Mouse (Mus musculus): ENCODE data around the gene Coil. TPM values are rescaled to one million over a fixed set of nuclear protein-coding genes. Genes with fewer than 3 reads are reported as not detected.

The Coil gene
- polyA plus RNA-seq, 1 experiment, result 3.1 TPM

- no peak overlapping the region for H3K4me3 ChIP-seq (replicated peaks)
- no peaks in the 10 kb centered on the region for H3K9me3 ChIP-seq
- H3K27me3 ChIP-seq (replicated peaks), result peaks cover 2% of the 10 kb centered on the region
- TF ChIP-seq FLI1 (IDR thresholded peaks at IDR 0.05; ENCODE audit: low read length) (no peak), GATA1 (IDR thresholded peaks at IDR 0.05; ENCODE audit: borderline replicate concordance, low read length) (no peak)
- no peaks in the 10 kb centered on the region for H3K36me3 ChIP-seq (replicated peaks; ENCODE audit: low read length)
- H3K4me1 ChIP-seq, result peaks cover 9% of the 10 kb centered on the region
These were observed 11.2 kb upstream of the Coil start for GRCm38 (mm10) chr11:88958851-88959250.

- H3K27me3 ChIP-seq (replicated peaks), result peaks cover 24% of the 10 kb centered on the region
- H3K4me1 ChIP-seq, result no peaks in the 10 kb centered on the region
- H3K9me3 ChIP-seq, result no peaks in the 10 kb centered on the region
- H3K4me3 ChIP-seq (replicated peaks), result no peak within 1 kb of the TSS
- TF ChIP-seq FLI1 (IDR thresholded peaks at IDR 0.05; ENCODE audit: low read length), result no peak
- TF ChIP-seq GATA1 (IDR thresholded peaks at IDR 0.05; ENCODE audit: borderline replicate concordance, low read length), result no peak
- H3K36me3 ChIP-seq (replicated peaks; ENCODE audit: low read length), result no peaks in the 10 kb centered on the region
These were observed 3.1 kb upstream of the Coil start, which contains the start of gene Elobl for GRCm38 (mm10) chr11:88966881-88967361. TSS of gene Elobl (minus strand) at chr11:88966931.

GRCm38 (mm10) chr11:88973776-88974701 is 4.0 kb downstream of the Coil start:
- Histone ChIP-seq H3K4me3 (replicated peaks) (peak overlapping the region; percentile 92), H3K4me1 (peaks cover 14% of the 10 kb centered on the region), H3K9me3 (no peaks in the 10 kb centered on the region), H3K27me3 (replicated peaks) (peaks cover 8% of the 10 kb centered on the region), H3K36me3 (replicated peaks; ENCODE audit: low read length) (no peaks in the 10 kb centered on the region)
- TF ChIP-seq FLI1 (IDR thresholded peaks at IDR 0.05; ENCODE audit: low read length), result no peak
- no peak for TF ChIP-seq GATA1 (IDR thresholded peaks at IDR 0.05; ENCODE audit: borderline replicate concordance, low read length)

DNA sequence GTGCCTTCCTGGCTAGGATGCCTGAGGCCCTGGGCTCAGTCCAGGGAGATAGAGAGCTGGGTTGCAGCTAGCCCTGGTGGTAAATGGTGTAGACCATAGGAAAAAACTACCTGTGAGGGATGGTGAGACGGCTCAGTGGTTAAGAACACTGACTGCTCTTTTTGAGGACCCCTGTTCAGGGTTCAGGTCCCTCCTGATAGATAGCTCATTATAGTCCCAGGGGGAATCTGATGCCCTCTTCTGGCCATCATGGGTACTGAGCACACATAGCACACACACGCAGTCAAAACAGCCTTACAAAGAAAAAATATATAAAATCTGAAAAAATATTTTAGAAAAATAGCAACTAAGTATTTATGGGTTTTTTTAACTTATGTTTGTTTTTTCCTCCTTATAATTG is 6.3 kb downstream of the Coil start:
- Histone ChIP-seq H3K4me1 (peaks cover 14% of the 10 kb centered on the region), H3K27me3 (replicated peaks) (no peaks in the 10 kb centered on the region), H3K9me3 (no peaks in the 10 kb centered on the region), H3K36me3 (replicated peaks; ENCODE audit: low read length) (peaks cover 6% of the 10 kb centered on the region), H3K4me3 (replicated peaks) (no peak overlapping the region)
- TF ChIP-seq GATA1 (IDR thresholded peaks at IDR 0.05; ENCODE audit: borderline replicate concordance, low read length) (no peak), FLI1 (IDR thresholded peaks at IDR 0.05; ENCODE audit: low read length) (no peak)

DNA sequence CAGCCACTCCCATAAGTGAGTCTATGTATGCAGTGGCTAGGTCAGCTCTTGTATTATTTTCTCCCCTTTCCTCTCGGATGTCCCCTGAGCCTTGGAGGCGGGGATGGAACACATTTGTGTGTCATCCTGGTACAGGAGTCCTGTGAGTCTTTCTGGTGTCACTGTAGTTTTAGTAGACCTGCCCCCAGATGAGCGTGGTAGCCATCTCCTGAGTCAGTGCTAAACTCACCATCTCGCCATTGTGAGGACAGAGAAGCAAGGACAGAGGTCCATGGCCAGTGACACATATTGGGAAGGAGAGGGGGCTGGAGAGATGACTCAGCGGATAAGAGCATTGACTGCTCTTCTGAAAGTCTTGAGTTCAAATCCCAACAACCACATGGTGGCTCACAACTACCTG is 7.1 kb downstream of the Coil start:
- peaks cover 15% of the 10 kb centered on the region for H3K36me3 ChIP-seq (replicated peaks; ENCODE audit: low read length)
- peaks cover 14% of the 10 kb centered on the region for H3K4me1 ChIP-seq
- H3K27me3 ChIP-seq (replicated peaks), result no peaks in the 10 kb centered on the region
- H3K4me3 ChIP-seq (replicated peaks), result no peak overlapping the region
- no peaks in the 10 kb centered on the region for H3K9me3 ChIP-seq
- no peak for TF ChIP-seq GATA1 (IDR thresholded peaks at IDR 0.05; ENCODE audit: borderline replicate concordance, low read length)
- no peak for TF ChIP-seq FLI1 (IDR thresholded peaks at IDR 0.05; ENCODE audit: low read length)

DNA sequence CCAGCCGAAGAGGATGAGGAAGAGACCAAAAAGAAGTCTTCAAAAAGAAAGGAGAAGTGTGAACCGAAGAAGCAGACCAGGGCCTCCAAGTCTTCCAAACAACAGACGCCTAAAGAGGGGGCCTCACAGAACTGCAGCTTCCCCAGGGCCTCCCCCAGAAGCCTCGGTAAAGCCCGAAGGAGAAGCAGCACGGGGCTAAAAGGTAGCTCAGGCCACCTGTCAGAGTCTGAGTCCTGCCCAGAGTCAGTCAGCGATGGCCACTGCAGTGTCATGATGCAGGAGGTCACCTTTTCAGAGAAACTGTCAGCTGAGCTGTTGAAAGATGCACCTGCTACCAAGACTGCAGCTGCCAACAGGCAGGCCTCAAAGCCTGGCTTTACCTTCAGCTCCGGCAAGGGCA is 11.3 kb downstream of the Coil start:
- TF ChIP-seq FLI1 (IDR thresholded peaks at IDR 0.05; ENCODE audit: low read length) (no peak), GATA1 (IDR thresholded peaks at IDR 0.05; ENCODE audit: borderline replicate concordance, low read length) (no peak)
- no peaks in the 10 kb centered on the region for H3K27me3 ChIP-seq (replicated peaks)
- H3K4me3 ChIP-seq (replicated peaks), result no peak overlapping the region
- H3K36me3 ChIP-seq (replicated peaks; ENCODE audit: low read length), result peaks cover 47% of the 10 kb centered on the region
- H3K9me3 ChIP-seq, result no peaks in the 10 kb centered on the region
- no peaks in the 10 kb centered on the region; the same call in 1 of the 2 replicates for H3K4me1 ChIP-seq

GRCm38 (mm10) chr11:88986616-88987015 is 16.6 kb downstream of the Coil start:
- H3K36me3 ChIP-seq (replicated peaks; ENCODE audit: low read length), result peaks cover 69% of the 10 kb centered on the region
- H3K4me1 ChIP-seq, result no peaks in the 10 kb centered on the region
- no peaks in the 10 kb centered on the region for H3K9me3 ChIP-seq
- H3K4me3 ChIP-seq (replicated peaks), result no peak overlapping the region
- no peak for TF ChIP-seq FLI1 (IDR thresholded peaks at IDR 0.05; ENCODE audit: low read length)
- TF ChIP-seq GATA1 (IDR thresholded peaks at IDR 0.05; ENCODE audit: borderline replicate concordance, low read length), result no peak
- no peaks in the 10 kb centered on the region for H3K27me3 ChIP-seq (replicated peaks)

DNA sequence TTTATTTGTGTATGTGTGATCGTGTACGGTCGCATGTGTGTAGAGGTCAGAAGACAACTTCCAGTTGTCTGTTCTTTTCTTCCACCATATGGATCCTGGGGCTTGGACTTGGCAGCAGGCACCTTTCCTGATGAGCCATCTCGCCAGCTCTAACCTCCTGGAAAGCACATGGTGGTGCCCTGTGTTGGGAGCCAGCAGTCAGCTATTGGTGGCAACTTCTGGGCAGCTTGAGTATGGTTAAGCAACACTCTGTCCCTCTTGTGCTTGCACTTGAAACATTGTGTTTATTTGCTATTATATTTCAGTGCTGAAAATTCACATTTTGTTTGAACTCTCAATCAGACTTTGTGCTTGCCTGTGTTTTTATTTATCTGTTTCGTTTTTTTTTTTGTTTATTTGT is 18.9 kb downstream of the Coil start:
- TF ChIP-seq GATA1 (IDR thresholded peaks at IDR 0.05; ENCODE audit: borderline replicate concordance, low read length), result no peak
- TF ChIP-seq FLI1 (IDR thresholded peaks at IDR 0.05; ENCODE audit: low read length), result no peak
- peaks cover 50% of the 10 kb centered on the region for H3K36me3 ChIP-seq (replicated peaks; ENCODE audit: low read length)
- H3K4me1 ChIP-seq, result peaks cover 6% of the 10 kb centered on the region
- no peaks in the 10 kb centered on the region for H3K9me3 ChIP-seq
- no peak overlapping the region for H3K4me3 ChIP-seq (replicated peaks)
- H3K27me3 ChIP-seq (replicated peaks), result no peaks in the 10 kb centered on the region

GRCm38 (mm10) chr11:88989530-88989929 is 19.5 kb downstream of the Coil start:
- H3K4me3 ChIP-seq (replicated peaks), result no peak overlapping the region
- TF ChIP-seq GATA1 (IDR thresholded peaks at IDR 0.05; ENCODE audit: borderline replicate concordance, low read length), result no peak
- H3K9me3 ChIP-seq, result no peaks in the 10 kb centered on the region
- H3K4me1 ChIP-seq, result peaks cover 12% of the 10 kb centered on the region
- H3K36me3 ChIP-seq (replicated peaks; ENCODE audit: low read length), result peaks cover 46% of the 10 kb centered on the region
- H3K27me3 ChIP-seq (replicated peaks), result no peaks in the 10 kb centered on the region

DNA sequence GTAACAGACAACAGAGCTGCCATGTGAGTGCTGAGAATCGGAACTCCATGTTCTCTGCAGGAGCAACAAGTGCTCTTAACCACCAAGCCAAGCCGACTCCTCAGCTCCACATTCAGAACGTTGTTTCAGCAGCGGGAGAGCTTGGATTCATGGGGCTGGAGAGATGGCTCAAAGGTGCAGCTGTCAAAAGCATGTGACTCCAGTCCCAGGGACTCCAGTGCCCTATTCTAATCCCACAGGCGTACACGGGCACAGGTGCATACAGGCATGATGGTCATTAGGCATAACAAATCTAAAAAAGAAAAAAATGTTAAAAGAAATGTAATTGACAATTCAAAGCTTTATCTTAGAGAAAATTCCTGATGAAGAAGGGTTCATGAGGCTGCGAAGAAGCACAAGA is 23.1 kb downstream of the Coil start:
- peaks cover 16% of the 10 kb centered on the region for H3K36me3 ChIP-seq (replicated peaks; ENCODE audit: low read length)
- TF ChIP-seq GATA1 (IDR thresholded peaks at IDR 0.05; ENCODE audit: borderline replicate concordance, low read length), result no peak
- no peak for TF ChIP-seq FLI1 (IDR thresholded peaks at IDR 0.05; ENCODE audit: low read length)
- H3K27me3 ChIP-seq (replicated peaks), result no peaks in the 10 kb centered on the region
- H3K4me1 ChIP-seq, result peaks cover 35% of the 10 kb centered on the region
- no peak overlapping the region for H3K4me3 ChIP-seq (replicated peaks)
- no peaks in the 10 kb centered on the region for H3K9me3 ChIP-seq
